Mouse (Mus musculus): Measurements from ENCODE around the gene Grm7.

Grm7 gene

GRCm38 (mm10) chr6:111371581-111372349, 726.4 kb downstream of the Grm7 start:
- DNase-seq = peak; percentile 20

- DNase-seq = peak; percentile 83
Measured at GRCm38 (mm10) chr6:111372626-111373380, 727.4 kb downstream of the Grm7 start.

- DNase-seq = no peak
Measured at GRCm38 (mm10) chr6:111380710-111381109, 735.3 kb downstream of the Grm7 start.

GRCm38 (mm10) chr6:111408750-111409149, 763.4 kb downstream of the Grm7 start:
- DNase-seq = peak; percentile 9

- DNase-seq = no peak
Measured at GRCm38 (mm10) chr6:111424737-111425136, 779.4 kb downstream of the Grm7 start.

- DNase-seq = no peak
Measured at GRCm38 (mm10) chr6:111446228-111446627, 800.8 kb downstream of the Grm7 start.

- no peak for DNase-seq
Measured at GRCm38 (mm10) chr6:111447851-111448250, 802.5 kb downstream of the Grm7 start.

GRCm38 (mm10) chr6:111449054-111449783, 803.8 kb downstream of the Grm7 start:
- DNase-seq = no peak

- DNase-seq = no peak
Measured at GRCm38 (mm10) chr6:111481866-111482265, 836.5 kb downstream of the Grm7 start.

GRCm38 (mm10) chr6:111486081-111486480, 840.7 kb downstream of the Grm7 start:
- DNase-seq = peak; percentile 75

GRCm38 (mm10) chr6:111487556-111487955, 842.2 kb downstream of the Grm7 start:
- no peak for DNase-seq

GRCm38 (mm10) chr6:111492166-111492565, 846.8 kb downstream of the Grm7 start:
- DNase-seq = no peak

GRCm38 (mm10) chr6:111499542-111499941, 854.2 kb downstream of the Grm7 start:
- no peak for DNase-seq

GRCm38 (mm10) chr6:111510768-111511459, 865.5 kb downstream of the Grm7 start:
- no peak for DNase-seq

GRCm38 (mm10) chr6:111512359-111512758, 867.0 kb downstream of the Grm7 start:
- DNase-seq = no peak

GRCm38 (mm10) chr6:111521229-111521628, 875.8 kb downstream of the Grm7 start:
- DNase-seq = peak; percentile 9

- DNase-seq = no peak
Measured at GRCm38 (mm10) chr6:111522122-111522521, 876.7 kb downstream of the Grm7 start.

GRCm38 (mm10) chr6:111529985-111530384, 884.6 kb downstream of the Grm7 start:
- peak; percentile 5 for DNase-seq

GRCm38 (mm10) chr6:111558588-111558987, 913.2 kb downstream of the Grm7 start:
- no peak for DNase-seq

GRCm38 (mm10) chr6:111559459-111559858, 914.1 kb downstream of the Grm7 start:
- DNase-seq = no peak

GRCm38 (mm10) chr6:111561347-111561746, 916.0 kb downstream of the Grm7 start:
- DNase-seq = no peak

- DNase-seq = no peak
Measured at GRCm38 (mm10) chr6:111571471-111572088, 926.2 kb downstream of the Grm7 start.
